Mouse (Mus musculus): ENCODE data around the gene Olfr1118.
"Not testable (repeated sequence)": the region's sequence is repeated elsewhere in the genome, so short reads cannot be mapped to it uniquely, and the experiment has no call there.

Gene Olfr1118

GRCm38 (mm10) chr2:87307281-87307680, at the start of gene Olfr1118:
Gene Olfr1118, plus strand, starts transcription at chr2:87307581.
- no peak for DNase-seq

- DNase-seq = no peak
Measured at GRCm38 (mm10) chr2:87267234-87267633, 40.1 kb upstream of the Olfr1118 start, which contains the start of gene Olfr1116. Gene Olfr1116, plus strand, starts transcription at chr2:87267534.

- DNase-seq = not testable (repeated sequence)
Measured at GRCm38 (mm10) chr2:87293977-87294376, 13.4 kb upstream of the Olfr1118 start.

- DNase-seq = no peak
Measured at GRCm38 (mm10) chr2:87354515-87354914, 47.1 kb downstream of the Olfr1118 start, which contains the start of gene Olfr1120. Gene Olfr1120, plus strand, starts transcription at chr2:87354815.

- DNase-seq = not testable (repeated sequence)
Measured at GRCm38 (mm10) chr2:87360121-87360520, 52.7 kb downstream of the Olfr1118 start.
